Mouse (Mus musculus) bone marrow, adult 2 months (tissue): ENCODE measurements around the gene Rad51b.

Experiments
- CTCF ChIP-seq: fragments of 200-500 bp; IDR thresholded peaks from 2 replicates; pipeline ENCODE4 v1.5.1; 2011; ENCODE audit warnings: low read length, control low read depth; ENCODE audit not compliant: control insufficient read depth, insufficient read depth
- POLR2A ChIP-seq: fragments of 200-500 bp; IDR thresholded peaks from 2 replicates; pipeline ENCODE4 v1.6.1; 2011; ENCODE audit warnings: low read depth, mild to moderate bottlenecking, control low read depth, low read length, borderline replicate concordance; ENCODE audit not compliant: control insufficient read depth

DNA sequence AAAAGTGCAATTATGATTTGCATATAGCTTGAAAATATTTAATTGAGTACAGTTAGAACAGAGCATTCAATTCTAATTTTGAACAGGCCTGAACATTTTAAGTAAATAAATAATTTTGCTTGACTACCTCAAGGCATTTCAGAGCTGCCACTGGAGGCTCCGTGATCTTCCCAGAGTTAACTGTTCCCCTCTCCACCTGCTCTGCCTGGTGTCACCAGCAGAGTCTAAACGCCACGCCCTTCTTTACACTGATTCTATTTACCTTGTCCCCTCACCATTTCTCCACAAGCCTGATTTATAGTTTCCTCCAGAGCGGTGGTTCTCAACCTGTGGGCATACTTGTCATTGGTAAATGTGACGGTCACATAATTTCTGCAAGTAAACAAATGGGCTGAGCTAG is 88.1 kb downstream of the Rad51b start:
- TF ChIP-seq CTCF, result no peak
- TF ChIP-seq POLR2A, result no peak
